Mouse (Mus musculus) CD4-positive, CD25-positive, alpha-beta regulatory T cell, adult 4 months (primary cell): ENCODE results near the gene Tceal3. TPM values are rescaled to one million over a fixed set of nuclear protein-coding genes. Genes with fewer than 3 reads are reported as not detected.
A peak's percentile ranks its signal among the peaks of the same experiment; 100 is the strongest.
"Not testable (repeated sequence)": the region's sequence is repeated elsewhere in the genome, so short reads cannot be mapped to it uniquely, and the experiment has no call there.

Experiments used
- ATAC-seq: one replicate; pipeline ENCODE4 v1.8.0; 2017
- polyA plus RNA-seq, 2 experiments: library from polyadenylated mRNA; unstranded; fragments of 100-300 nt; shearing (Covaris generic); gene quantifications; one replicate each; pipeline ENCODE4 v1.2.1; 2017

Gene Tceal3
- polyA plus RNA-seq, 2 experiments from 2014 or later, result 0.85 to 1.4 TPM

DNA sequence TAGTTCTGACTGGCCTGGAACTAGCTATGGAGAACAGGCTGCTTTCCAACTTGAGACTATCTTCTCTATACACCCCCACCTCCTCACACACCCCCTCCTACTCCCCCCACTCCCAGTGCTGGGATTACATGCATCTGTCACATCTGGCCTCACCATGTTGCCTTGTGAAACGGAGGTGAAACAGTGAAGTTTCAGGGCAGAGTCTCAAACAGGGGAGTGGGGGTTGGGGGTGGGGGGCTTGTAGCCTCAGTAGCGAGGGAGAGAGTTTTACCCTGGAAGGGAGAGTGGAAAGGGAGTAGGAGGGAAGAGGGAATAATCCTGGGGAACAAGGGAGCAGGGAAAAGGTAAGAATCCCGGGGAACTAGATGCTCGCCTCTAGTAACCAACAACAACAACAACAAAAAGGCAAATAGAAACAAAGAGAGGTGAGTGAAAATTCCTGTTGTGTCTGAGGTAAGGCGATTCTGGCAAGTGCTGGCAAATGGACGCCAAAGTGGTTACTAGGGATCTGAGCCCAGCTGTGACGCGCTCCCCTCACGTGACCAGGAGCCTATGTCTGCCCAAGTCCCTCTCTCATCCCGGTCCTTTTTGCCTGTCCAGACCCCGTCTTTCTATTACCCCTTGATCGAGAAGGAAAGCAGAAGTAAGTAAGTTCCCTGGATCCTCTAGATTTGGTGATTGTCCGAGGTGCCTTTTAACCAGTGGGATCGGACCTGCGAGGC lies 117.0 kb downstream of the Tceal3 start, which contains the start of gene Tceal1:
Gene Tceal1, plus strand, starts transcription at position 537 of the 722 bp plus-strand sequence.
- no peak for ATAC-seq

DNA sequence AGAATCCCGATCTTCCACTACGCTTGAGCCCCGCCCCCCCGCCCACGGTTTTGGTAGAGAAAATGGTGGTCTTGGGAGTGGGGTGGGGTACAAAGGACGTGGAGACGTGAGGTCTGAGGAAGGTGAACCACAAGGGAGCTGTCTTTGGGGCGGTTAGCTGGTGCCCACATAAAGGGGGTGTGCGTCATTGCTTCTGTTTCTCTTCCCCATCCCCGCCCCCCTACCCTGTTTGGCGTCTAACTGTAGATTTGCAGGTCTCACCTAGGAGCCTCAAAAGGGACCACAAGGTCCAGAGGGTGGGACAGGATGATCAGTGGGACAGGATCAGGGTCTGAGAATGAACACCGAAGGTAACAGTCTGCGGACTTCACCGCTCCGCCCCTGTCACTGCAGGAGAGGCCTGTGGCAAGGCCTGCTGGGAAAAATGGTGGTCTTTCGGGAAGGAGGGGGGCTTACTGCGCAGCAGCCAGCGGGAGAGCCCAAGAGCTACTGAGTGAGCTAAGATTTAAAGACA lies 117.6 kb downstream of the Tceal3 start:
- peak; percentile 51 for ATAC-seq

GRCm38 (mm10) chrX:136708782-136709181 lies 118.1 kb downstream of the Tceal3 start:
- ATAC-seq, result no peak

- ATAC-seq, result not testable (repeated sequence)
Observed at GRCm38 (mm10) chrX:136714742-136715474, 124.3 kb downstream of the Tceal3 start.

Other genes starting within 250 kb of the Tceal3 start
- gene Kir3dl1, start 72.8 kb upstream of the Tceal3 start, polyA plus RNA-seq, result not detected
- gene Kir3dl2, start 46.8 kb upstream of the Tceal3 start, polyA plus RNA-seq, result not detected
- gene Tceal1, start 117.1 kb downstream of the Tceal3 start, polyA plus RNA-seq, result not detected
- gene Morf4l2, start 152.8 kb downstream of the Tceal3 start, polyA plus RNA-seq, result 10 to 100 TPM; 77.2 to 78.0 TPM
- not detected for gene Glra4, start 189.3 kb downstream of the Tceal3 start, polyA plus RNA-seq
- gene Plp1, start 231.8 kb downstream of the Tceal3 start, polyA plus RNA-seq, result 1 to 10 TPM; 2.1 to 3.2 TPM